Mouse (Mus musculus): ENCODE measurements around the gene Slc4a1.

DNA sequence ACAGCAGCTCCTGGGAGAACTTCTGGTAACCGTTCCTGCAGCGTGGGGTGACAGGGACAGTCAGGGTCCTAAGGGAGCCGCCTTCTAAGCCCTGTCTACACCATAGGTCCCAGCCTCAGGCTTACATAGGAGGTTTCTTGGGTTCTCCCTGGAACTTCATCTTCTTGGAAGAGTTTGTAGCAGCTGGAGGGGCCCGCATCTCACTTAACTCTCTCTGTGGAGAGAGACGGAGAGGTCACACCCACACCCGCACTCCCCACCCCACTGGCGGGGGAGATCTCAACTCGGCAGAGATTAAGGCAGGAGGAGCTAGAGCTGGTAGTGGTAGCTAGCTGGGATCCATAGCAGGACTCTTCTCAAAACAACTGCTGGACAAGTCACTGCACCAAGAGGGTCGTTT, 57.9 kb downstream of the Slc4a1 start:
- no peak for TF ChIP-seq POLR2A (IDR thresholded peaks at IDR 0.05; ENCODE audit: insufficient read depth, low read depth, low read length)
- TF ChIP-seq CTCF (IDR thresholded peaks at IDR 0.05; ENCODE audit: insufficient read depth, low read depth, low read length), result no peak
